Mouse (Mus musculus) left cerebral cortex, adult 8-10 months (tissue): ENCODE measurements around the gene Trappc10. TPM values are rescaled to one million over a fixed set of nuclear protein-coding genes. Genes with fewer than 3 reads are reported as not detected.
A peak's percentile ranks its signal among the peaks of the same experiment; 100 is the strongest.

ENCODE experiments used
- DNase-seq, 2 experiments: peaks; one replicate each; pipeline ENCODE4 v3.0.0; 2022; ENCODE audit warnings: low spot score in 2 of 2
- total RNA-seq, 4 experiments: library from RNA; stranded (reverse); gene quantifications; 2 replicates each; pipeline ENCODE4 v1.2.4; 2022

The Trappc10 gene
- total RNA-seq, 4 experiments from 2014 or later: 84.2 to 91.1 (median 87.7) TPM

GRCm38 (mm10) chr10:78161096-78161495 lies 83.3 kb downstream of the Trappc10 start:
- DNase-seq: no peak

GRCm38 (mm10) chr10:78160369-78161095 lies 83.9 kb downstream of the Trappc10 start:
- DNase-seq: peak in 1 of 2 experiments; percentile 19

GRCm38 (mm10) chr10:78159906-78160305 lies 84.5 kb downstream of the Trappc10 start:
- DNase-seq: peak; percentile 60 to 74

GRCm38 (mm10) chr10:78159252-78159878 lies 85.1 kb downstream of the Trappc10 start:
- peak in 1 of 2 experiments; percentile 54 for DNase-seq

- DNase-seq: no peak
These were observed 86.4 kb downstream of the Trappc10 start for GRCm38 (mm10) chr10:78158041-78158440.

GRCm38 (mm10) chr10:78156926-78157325 lies 87.5 kb downstream of the Trappc10 start:
- no peak for DNase-seq

- no peak for DNase-seq
These were observed 95.3 kb downstream of the Trappc10 start for GRCm38 (mm10) chr10:78148834-78149766.

GRCm38 (mm10) chr10:78147908-78148441 lies 96.5 kb downstream of the Trappc10 start:
- DNase-seq: no peak

- peak in 1 of 2 experiments; percentile 50 for DNase-seq
These were observed 100.5 kb downstream of the Trappc10 start for GRCm38 (mm10) chr10:78143727-78144505.

- no peak for DNase-seq
These were observed 103.6 kb downstream of the Trappc10 start for GRCm38 (mm10) chr10:78140843-78141242.

- DNase-seq: no peak
These were observed 104.2 kb downstream of the Trappc10 start for GRCm38 (mm10) chr10:78140251-78140600.

GRCm38 (mm10) chr10:78139572-78140250 lies 104.7 kb downstream of the Trappc10 start:
- DNase-seq: no peak

- DNase-seq: no peak
These were observed 105.5 kb downstream of the Trappc10 start for GRCm38 (mm10) chr10:78138812-78139523.

GRCm38 (mm10) chr10:78137191-78137590 lies 107.2 kb downstream of the Trappc10 start:
- DNase-seq: no peak

Other genes with a start within 250 kb of the Trappc10 start
- 100 to 1,000 TPM; 149 to 184 (median 161) TPM for gene Pfkl, start 234.6 kb downstream of the Trappc10 start, total RNA-seq
- gene Dnmt3l, start 202.7 kb downstream of the Trappc10 start, total RNA-seq: 1 to 10 TPM in 1 of 4 experiments, under 1 TPM in 1, not detected in 2; 0.77 to 1.4 TPM
- under 1 TPM in 3 of 4 experiments, not detected in 1; 0.23 to 0.97 (median 0.37) TPM for gene Aire, start 201.0 kb downstream of the Trappc10 start, total RNA-seq
- gene Icosl, start 175.3 kb downstream of the Trappc10 start, total RNA-seq: 1 to 10 TPM; 2.5 to 4.1 (median 3.7) TPM
- gene D10Jhu81e, start 74.9 kb downstream of the Trappc10 start, total RNA-seq: 100 to 1,000 TPM; 105 to 120 (median 117) TPM
- gene Pwp2, start 59.5 kb downstream of the Trappc10 start, total RNA-seq: 10 to 100 TPM; 17.5 to 20.3 (median 19.2) TPM
- 100 to 1,000 TPM; 218 to 243 (median 229) TPM for gene Agpat3, start 107.8 kb upstream of the Trappc10 start, total RNA-seq
- gene Rrp1, start 168.4 kb upstream of the Trappc10 start, total RNA-seq: 100 to 1,000 TPM; 348 to 374 (median 360) TPM
- 10 to 100 TPM; 36.8 to 51.7 (median 40.6) TPM for gene Cstb, start 181.0 kb upstream of the Trappc10 start, total RNA-seq
- gene Pdxk, start 220.3 kb upstream of the Trappc10 start, total RNA-seq: 100 to 1,000 TPM; 131 to 143 (median 137) TPM